Mouse (Mus musculus): ENCODE results near the gene Aarsd1. TPM values are rescaled to one million over a fixed set of nuclear protein-coding genes. Genes with fewer than 3 reads are reported as not detected.
"Not testable (repeated sequence)": the region's sequence is repeated elsewhere in the genome, so short reads cannot be mapped to it uniquely, and the experiment has no call there.

Gene Aarsd1
- polyA plus RNA-seq, 1 experiment from 2014 or later: 83.3 TPM

GRCm38 (mm10) chr11:101442760-101443159 lies 25.3 kb upstream of the Aarsd1 start:
- peak overlapping the region; percentile 86 for H3K4me2 ChIP-seq
- WGBS: under 1% methylated on average over 14 of the region's 14 CpGs
- peaks cover 22% of the 10 kb centered on the region for H3K4me1 ChIP-seq
- H3K36me3 ChIP-seq: peaks cover 22% of the 10 kb centered on the region
- no peak; the same call in 1 of the 2 replicates for ATAC-seq (ENCODE audit: borderline replicate concordance, extremely low read depth, low FRiP score, low TSS enrichment)
- peak overlapping the region; percentile 77 for H3K4me3 ChIP-seq
- H3K27me3 ChIP-seq: no peaks in the 10 kb centered on the region
- H3K27ac ChIP-seq: peak overlapping the region; percentile 84
- peak overlapping the region; percentile 70 for H3K9ac ChIP-seq
- no peaks in the 10 kb centered on the region for H3K9me3 ChIP-seq

GRCm38 (mm10) chr11:101442127-101442693 lies 24.8 kb upstream of the Aarsd1 start, which contains the start of gene Rpl27:
Gene Rpl27, plus strand, starts transcription at chr11:101442298.
- peak within 1 kb of the TSS; percentile 86 for H3K4me2 ChIP-seq
- H3K4me3 ChIP-seq: peak within 1 kb of the TSS; percentile 77
- no peaks in the 10 kb centered on the region for H3K9me3 ChIP-seq
- peaks cover 22% of the 10 kb centered on the region for H3K36me3 ChIP-seq
- WGBS: under 1% methylated on average over 42 of the region's 42 CpGs
- H3K4me1 ChIP-seq: peaks cover 22% of the 10 kb centered on the region
- no peaks in the 10 kb centered on the region for H3K27me3 ChIP-seq
- peak within 1 kb of the TSS; percentile 84 for H3K27ac ChIP-seq
- H3K9ac ChIP-seq: peak within 1 kb of the TSS; percentile 70
- peak; percentile 99 for ATAC-seq (ENCODE audit: borderline replicate concordance, extremely low read depth, low FRiP score, low TSS enrichment)

GRCm38 (mm10) chr11:101441450-101442126 lies 24.2 kb upstream of the Aarsd1 start:
- Histone ChIP-seq H3K4me1 (peaks cover 22% of the 10 kb centered on the region), H3K4me3 (peak overlapping the region; percentile 77), H3K36me3 (peaks cover 22% of the 10 kb centered on the region), H3K9ac (0 out of 2 replicates have a peak overlapping the region, but pooled peaks have one; percentile 29), H3K4me2 (peak overlapping the region; percentile 55)
- H3K27me3 ChIP-seq; ATAC-seq (ENCODE audit: borderline replicate concordance, extremely low read depth, low FRiP score, low TSS enrichment); H3K27ac ChIP-seq; H3K9me3 ChIP-seq: not testable (repeated sequence)
- WGBS: 37% methylated on average over 15 of the region's 15 CpGs

DNA sequence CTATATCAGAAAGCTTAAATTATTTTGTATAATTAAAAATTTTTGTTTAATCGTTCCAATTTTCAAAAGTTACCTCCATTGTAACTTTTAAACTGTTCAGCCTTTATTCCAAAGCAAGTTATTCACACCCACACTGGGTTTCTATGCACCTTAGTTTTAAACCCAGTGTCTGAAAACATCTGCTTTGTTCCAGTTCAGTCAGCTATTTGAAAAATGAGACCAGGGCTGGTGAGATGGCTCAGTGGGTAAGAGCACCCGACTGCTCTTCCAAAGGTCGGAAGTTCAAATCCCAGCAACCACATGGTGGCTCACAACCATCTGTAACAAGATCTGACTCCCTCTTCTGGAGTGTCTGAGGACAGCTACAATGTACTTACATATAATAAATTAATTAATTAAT lies 20.6 kb upstream of the Aarsd1 start:
- H3K27ac ChIP-seq; H3K4me3 ChIP-seq; H3K9me3 ChIP-seq; ATAC-seq (ENCODE audit: borderline replicate concordance, extremely low read depth, low FRiP score, low TSS enrichment); H3K27me3 ChIP-seq; H3K4me1 ChIP-seq; H3K9ac ChIP-seq; H3K4me2 ChIP-seq: not testable (repeated sequence)
- H3K36me3 ChIP-seq: peaks cover 22% of the 10 kb centered on the region
- WGBS: 47% methylated on average over 3 of the region's 3 CpGs

- no peaks in the 10 kb centered on the region for H3K9me3 ChIP-seq
These were observed 19.5 kb upstream of the Aarsd1 start for GRCm38 (mm10) chr11:101436916-101437315.

GRCm38 (mm10) chr11:101435831-101436230 lies 18.4 kb upstream of the Aarsd1 start:
- H3K4me2 ChIP-seq: no peak overlapping the region
- H3K4me1 ChIP-seq: no peaks in the 10 kb centered on the region
- no peak overlapping the region for H3K27ac ChIP-seq
- peaks cover 41% of the 10 kb centered on the region for H3K36me3 ChIP-seq
- ATAC-seq (ENCODE audit: borderline replicate concordance, extremely low read depth, low FRiP score, low TSS enrichment): no peak
- H3K9me3 ChIP-seq: no peaks in the 10 kb centered on the region
- WGBS: 66% methylated on average over 4 of the region's 4 CpGs
- no peak overlapping the region for H3K9ac ChIP-seq
- no peak overlapping the region for H3K4me3 ChIP-seq
- H3K27me3 ChIP-seq: no peaks in the 10 kb centered on the region

More at GRCm38 (mm10) chr11:101436916-101437315, 19.5 kb upstream of the Aarsd1 start:
- Histone ChIP-seq H3K27me3 (no peaks in the 10 kb centered on the region), H3K27ac (no peak overlapping the region), H3K9ac (no peak overlapping the region), H3K4me2 (no peak overlapping the region), H3K4me1 (no peaks in the 10 kb centered on the region), H3K36me3 (peaks cover 30% of the 10 kb centered on the region), H3K4me3 (no peak overlapping the region)
- 81% methylated on average over 4 of the region's 4 CpGs for WGBS
- ATAC-seq (ENCODE audit: borderline replicate concordance, extremely low read depth, low FRiP score, low TSS enrichment): no peak

DNA sequence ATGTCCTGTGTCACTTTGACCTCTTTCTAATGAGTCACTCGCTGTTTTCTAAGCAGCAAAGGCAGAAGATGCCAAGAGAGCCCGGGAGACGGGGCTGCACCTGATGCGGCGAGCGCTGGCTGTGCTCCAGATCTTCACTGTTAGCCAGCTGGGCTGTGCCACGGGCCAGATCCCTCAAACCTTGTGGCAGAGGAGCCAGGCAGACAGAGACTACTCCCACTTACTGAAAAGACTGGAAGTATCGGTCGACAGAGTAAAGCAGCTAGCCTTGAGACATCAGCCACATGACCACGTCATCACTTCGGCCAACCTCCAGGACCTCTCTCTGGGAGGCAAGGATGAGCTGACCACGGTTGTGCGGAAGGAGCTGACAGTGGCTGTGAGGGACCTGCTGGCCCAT lies 16.0 kb upstream of the Aarsd1 start:
- Histone ChIP-seq H3K9ac (no peak overlapping the region), H3K9me3 (no peaks in the 10 kb centered on the region), H3K27ac (no peak overlapping the region), H3K4me1 (no peaks in the 10 kb centered on the region), H3K27me3 (no peaks in the 10 kb centered on the region), H3K36me3 (peaks cover 58% of the 10 kb centered on the region), H3K4me2 (no peak overlapping the region), H3K4me3 (no peak overlapping the region)
- no peak for ATAC-seq (ENCODE audit: borderline replicate concordance, extremely low read depth, low FRiP score, low TSS enrichment)
- 89% methylated on average over 13 of the region's 13 CpGs for WGBS

DNA sequence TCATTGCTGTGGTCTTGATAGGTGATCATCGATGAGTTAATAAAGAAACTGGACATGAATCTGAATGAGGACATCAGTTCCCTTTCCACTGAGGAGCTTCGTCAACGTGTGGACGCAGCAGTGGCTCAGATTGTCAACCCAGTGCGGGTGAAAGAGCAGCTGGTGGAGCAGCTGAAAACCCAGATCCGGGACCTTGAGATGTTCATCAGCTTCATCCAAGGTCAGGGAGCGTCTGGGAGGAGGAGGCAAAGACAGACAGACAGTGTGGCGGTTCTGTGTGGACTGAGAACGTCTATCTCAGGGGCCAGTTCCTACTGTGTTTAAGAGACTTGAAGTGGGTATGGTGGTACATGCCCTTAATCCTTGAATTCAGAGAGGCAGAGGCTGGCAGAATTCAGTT lies 13.9 kb upstream of the Aarsd1 start:
- H3K9me3 ChIP-seq: no peaks in the 10 kb centered on the region
- peaks cover 9% of the 10 kb centered on the region for H3K4me1 ChIP-seq
- no peak overlapping the region for H3K9ac ChIP-seq
- no peaks in the 10 kb centered on the region for H3K27me3 ChIP-seq
- no peak overlapping the region for H3K4me3 ChIP-seq
- peaks cover 58% of the 10 kb centered on the region for H3K36me3 ChIP-seq
- H3K27ac ChIP-seq: no peak overlapping the region
- no peak overlapping the region for H3K4me2 ChIP-seq
- ATAC-seq (ENCODE audit: borderline replicate concordance, extremely low read depth, low FRiP score, low TSS enrichment): no peak
- 82% methylated on average over 9 of the region's 9 CpGs for WGBS

- Histone ChIP-seq H3K9ac (peak overlapping the region; percentile 65; the same call in 1 of the 2 replicates), H3K4me2 (peak overlapping the region; percentile 79), H3K36me3 (peaks cover 21% of the 10 kb centered on the region), H3K27me3 (no peaks in the 10 kb centered on the region), H3K4me1 (peaks cover 27% of the 10 kb centered on the region), H3K27ac (no peak overlapping the region), H3K4me3 (peak overlapping the region; percentile 67), H3K9me3 (no peaks in the 10 kb centered on the region)
- no peak for ATAC-seq (ENCODE audit: borderline replicate concordance, extremely low read depth, low FRiP score, low TSS enrichment)
- WGBS: 44% methylated on average over 8 of the region's 8 CpGs
These were observed 8.8 kb upstream of the Aarsd1 start for GRCm38 (mm10) chr11:101426165-101426564.

- peak; percentile 95 for ATAC-seq (ENCODE audit: borderline replicate concordance, extremely low read depth, low FRiP score, low TSS enrichment)
- H3K9me3 ChIP-seq: no peaks in the 10 kb centered on the region
- peak within 1 kb of the TSS; percentile 67 for H3K4me3 ChIP-seq
- H3K4me1 ChIP-seq: peaks cover 27% of the 10 kb centered on the region
- H3K9ac ChIP-seq: peak within 1 kb of the TSS; percentile 65
- H3K27ac ChIP-seq: peak within 1 kb of the TSS; percentile 81
- WGBS: under 1% methylated on average over 81 of the region's 81 CpGs
- peak within 1 kb of the TSS; percentile 79 for H3K4me2 ChIP-seq
- H3K27me3 ChIP-seq: no peaks in the 10 kb centered on the region
- H3K36me3 ChIP-seq: peaks cover 11% of the 10 kb centered on the region
These were observed 7.8 kb upstream of the Aarsd1 start, which contains the start of the genes Rundc1 and Ptges3l for GRCm38 (mm10) chr11:101424925-101425813. Gene Rundc1, plus strand, starts transcription at chr11:101425085. Gene Ptges3l, minus strand, starts transcription at chr11:101425333.

- peak; percentile 83 for ATAC-seq (ENCODE audit: borderline replicate concordance, extremely low read depth, low FRiP score, low TSS enrichment)
- H3K4me2 ChIP-seq: peak within 1 kb of the TSS; percentile 79
- WGBS: 2% methylated on average over 23 of the region's 23 CpGs
- peaks cover 27% of the 10 kb centered on the region for H3K4me1 ChIP-seq
- H3K36me3 ChIP-seq: peaks cover 2% of the 10 kb centered on the region; the same call in 1 of the 2 replicates
- H3K27ac ChIP-seq: peak within 1 kb of the TSS; percentile 81
- H3K4me3 ChIP-seq: peak within 1 kb of the TSS; percentile 67
- H3K9me3 ChIP-seq: no peaks in the 10 kb centered on the region
- H3K9ac ChIP-seq: peak within 1 kb of the TSS; percentile 65
- H3K27me3 ChIP-seq: no peaks in the 10 kb centered on the region
These were observed 6.9 kb upstream of the Aarsd1 start, which contains the start of gene Gm27029 for GRCm38 (mm10) chr11:101424105-101424851. Gene Gm27029, minus strand, starts transcription at chr11:101424796.
